Mouse (Mus musculus): ENCODE results near the gene Nudt3. TPM values are rescaled to one million over a fixed set of nuclear protein-coding genes. Genes with fewer than 3 reads are reported as not detected.
A peak's percentile ranks its signal among the peaks of the same experiment; 100 is the strongest.

Nudt3 gene
- total and polyA plus RNA-seq, 3 experiments = 54.4 to 69.2 (median 58.3) TPM

GRCm38 (mm10) chr17:27560926-27561480, 62.3 kb downstream of the Nudt3 start:
- Histone ChIP-seq H3K36me3 (replicated peaks in 1 of 2; ENCODE audit: control insufficient read depth in 1 of 2, insufficient read depth in 1 of 2, low read length in 1 of 2) (peaks cover 16 to 32% of the 10 kb centered on the region in 2 experiments), H3K4me2 (ENCODE audit: insufficient read depth, low read depth, poor library complexity, severe bottlenecking) (peak overlapping the region; percentile 53; the same call in 1 of the 2 replicates), H3K9me3 (replicated peaks; ENCODE audit: low read length) (no peaks in the 10 kb centered on the region), H3K4me3 (replicated peaks in 1 of 3; ENCODE audit: low read depth in 2 of 3, low read length in 2 of 3, poor library complexity in 1 of 3) (no peak overlapping the region), H3K27ac (ENCODE audit: insufficient read depth, low read depth) (peak overlapping the region; percentile 78; the same call in 1 of the 2 replicates), H3K9ac (ENCODE audit: insufficient read depth, low read depth) (no peak overlapping the region), H3K4me1 (ENCODE audit: control insufficient read depth in 1 of 2, insufficient read depth in 2 of 2) (peaks cover 21 to 52% of the 10 kb centered on the region in 2 experiments), H3K79me2 (replicated peaks; ENCODE audit: control insufficient read depth, extremely low read depth, insufficient read depth, poor library complexity, severe bottlenecking) (peaks cover 54% of the 10 kb centered on the region), H3K27me3 (replicated peaks) (no peaks in the 10 kb centered on the region)
- no peak for TF ChIP-seq CHD1 (IDR thresholded peaks at IDR 0.05; ENCODE audit: low read depth, low read length)
- TF ChIP-seq JUND (conservative IDR thresholded peaks at IDR 0.05; ENCODE audit: low read depth, low read length) = no peak
- 0 out of 2 replicates have a peak, but pooled peaks have one; percentile 4 for TF ChIP-seq POLR2A (IDR thresholded peaks at IDR 0.05; ENCODE audit: low read depth, low read length)
- no peak for TF ChIP-seq SMC3 (IDR thresholded peaks at IDR 0.05; ENCODE audit: low read depth, low read length)
- TF ChIP-seq RAD21 (IDR thresholded peaks at IDR 0.05; ENCODE audit: low read depth, low read length) = no peak
- dilution Hi-C loops (cut with MboI; ENCODE audit: extremely low pct_ligation_motif_present, extremely low pct_unique_long_range_greater_than_20kb, low sequenced_read_pairs) (no loop called here), in situ Hi-C loops (cut with MboI; ENCODE audit: low pct_ligation_motif_present, low pct_unique_long_range_greater_than_20kb, low sequenced_read_pairs) (no loop called here)
- DNase-seq (ENCODE audit: extremely low read depth) = no peak

- peak overlapping the region in 2 of 3 experiments; percentile 64 to 78 for H3K4me3 ChIP-seq (replicated peaks in 1 of 3; ENCODE audit: low read depth in 2 of 3, low read length in 2 of 3, poor library complexity in 1 of 3)
- dilution Hi-C loops (cut with MboI; ENCODE audit: extremely low pct_ligation_motif_present, extremely low pct_unique_long_range_greater_than_20kb, low sequenced_read_pairs) = no loop called here
- peaks cover 8% of the 10 kb centered on the region for H3K9me3 ChIP-seq (replicated peaks; ENCODE audit: low read length)
- peak overlapping the region; percentile 36; the same call in 1 of the 2 replicates for H3K27ac ChIP-seq (ENCODE audit: insufficient read depth, low read depth)
- peak; percentile 62 for TF ChIP-seq NRF1 (IDR thresholded peaks at IDR 0.05; ENCODE audit: low read depth, low read length)
- no peak for TF ChIP-seq RCOR1 (conservative IDR thresholded peaks at IDR 0.05; ENCODE audit: low read depth, low read length)
- peaks cover 21 to 53% of the 10 kb centered on the region in 2 experiments for H3K4me1 ChIP-seq (ENCODE audit: control insufficient read depth in 1 of 2, insufficient read depth in 2 of 2)
- DNase-seq (ENCODE audit: extremely low read depth) = no peak
- H3K79me2 ChIP-seq (replicated peaks; ENCODE audit: control insufficient read depth, extremely low read depth, insufficient read depth, poor library complexity, severe bottlenecking) = peaks cover 54% of the 10 kb centered on the region
- peak overlapping the region; percentile 99; the same call in 1 of the 2 replicates for H3K9ac ChIP-seq (ENCODE audit: insufficient read depth, low read depth)
- in situ Hi-C loops (cut with MboI; ENCODE audit: low pct_ligation_motif_present, low pct_unique_long_range_greater_than_20kb, low sequenced_read_pairs) = no loop called here
- peaks cover 16 to 32% of the 10 kb centered on the region in 2 experiments for H3K36me3 ChIP-seq (replicated peaks in 1 of 2; ENCODE audit: control insufficient read depth in 1 of 2, insufficient read depth in 1 of 2, low read length in 1 of 2)
- peak overlapping the region; percentile 53 for H3K4me2 ChIP-seq (ENCODE audit: insufficient read depth, low read depth, poor library complexity, severe bottlenecking)
- peaks cover 2% of the 10 kb centered on the region for H3K27me3 ChIP-seq (replicated peaks)
Measured at GRCm38 (mm10) chr17:27559596-27559995, 63.7 kb downstream of the Nudt3 start.

- in situ Hi-C loops (cut with MboI; ENCODE audit: low pct_ligation_motif_present, low pct_unique_long_range_greater_than_20kb, low sequenced_read_pairs) (no loop called here), dilution Hi-C loops (cut with MboI; ENCODE audit: extremely low pct_ligation_motif_present, extremely low pct_unique_long_range_greater_than_20kb, low sequenced_read_pairs) (no loop called here)
- Histone ChIP-seq H3K4me1 (ENCODE audit: control insufficient read depth in 1 of 2, insufficient read depth in 2 of 2) (peaks cover 15 to 45% of the 10 kb centered on the region in 2 experiments), H3K4me2 (ENCODE audit: insufficient read depth, low read depth, poor library complexity, severe bottlenecking) (peak overlapping the region; percentile 53), H3K4me3 (replicated peaks in 1 of 3; ENCODE audit: low read depth in 2 of 3, low read length in 2 of 3, poor library complexity in 1 of 3) (peak overlapping the region; percentile 64 to 78 (median 65)), H3K27ac (ENCODE audit: insufficient read depth, low read depth) (peak overlapping the region; percentile 59; the same call in 1 of the 2 replicates), H3K9ac (ENCODE audit: insufficient read depth, low read depth) (peak overlapping the region; percentile 99; the same call in 1 of the 2 replicates), H3K36me3 (replicated peaks in 1 of 2; ENCODE audit: control insufficient read depth in 1 of 2, insufficient read depth in 1 of 2, low read length in 1 of 2) (peaks cover 11 to 26% of the 10 kb centered on the region in 2 experiments), H3K27me3 (replicated peaks) (peaks cover 7% of the 10 kb centered on the region), H3K9me3 (replicated peaks; ENCODE audit: low read length) (peaks cover 8% of the 10 kb centered on the region), H3K79me2 (replicated peaks; ENCODE audit: control insufficient read depth, extremely low read depth, insufficient read depth, poor library complexity, severe bottlenecking) (peaks cover 54% of the 10 kb centered on the region)
- no peak for DNase-seq (ENCODE audit: extremely low read depth)
- TF ChIP-seq E2F4 (IDR thresholded peaks at IDR 0.05; ENCODE audit: insufficient replicate concordance, low read depth, low read length) = no peak
- no peak for TF ChIP-seq RAD21 (IDR thresholded peaks at IDR 0.05; ENCODE audit: low read depth, low read length)
- no peak for TF ChIP-seq GABPA (IDR thresholded peaks at IDR 0.05; ENCODE audit: insufficient replicate concordance, low read depth, low read length)
- TF ChIP-seq ZC3H11A (IDR thresholded peaks at IDR 0.05; ENCODE audit: low read depth, low read length) = no peak
- no peak for TF ChIP-seq ZKSCAN1 (IDR thresholded peaks at IDR 0.05; ENCODE audit: borderline replicate concordance, low read depth, low read length)
- peak; percentile 42; the same call in 1 of the 2 replicates for TF ChIP-seq MAX (IDR thresholded peaks at IDR 0.05; ENCODE audit: low read length)
- TF ChIP-seq MXI1 (IDR thresholded peaks at IDR 0.05; ENCODE audit: low read depth, low read length) = 0 out of 2 replicates have a peak, but pooled peaks have one; percentile 48
- TF ChIP-seq NRF1 (IDR thresholded peaks at IDR 0.05; ENCODE audit: low read depth, low read length) = 0 out of 2 replicates have a peak, but pooled peaks have one; percentile 9
- TF ChIP-seq EP300 (IDR thresholded peaks at IDR 0.05; ENCODE audit: low read length) = no peak
- 0 out of 2 replicates have a peak, but pooled peaks have one; percentile 20 for TF ChIP-seq ZMIZ1 (IDR thresholded peaks at IDR 0.05; ENCODE audit: low read depth, low read length)
- no peak for TF ChIP-seq USF2 (conservative IDR thresholded peaks at IDR 0.05; ENCODE audit: low read depth, low read length)
Measured at GRCm38 (mm10) chr17:27558845-27559244, 64.5 kb downstream of the Nudt3 start.
